Mouse (Mus musculus) kidney, adult 8-10 months (tissue): ENCODE measurements around the gene Lrrd1.
"Not testable (repeated sequence)": the region's sequence is repeated elsewhere in the genome, so short reads cannot be mapped to it uniquely, and the experiment has no call there.

Experiments used
- DNase-seq, 2 experiments: peaks; one replicate each; pipeline ENCODE4 v3.0.0; 2022

The Lrrd1 gene

GRCm38 (mm10) chr5:3845026-3845425 lies at the start of gene Lrrd1:
Gene Lrrd1 (plus strand): TSS chr5:3845173.
- no peak for DNase-seq

DNA sequence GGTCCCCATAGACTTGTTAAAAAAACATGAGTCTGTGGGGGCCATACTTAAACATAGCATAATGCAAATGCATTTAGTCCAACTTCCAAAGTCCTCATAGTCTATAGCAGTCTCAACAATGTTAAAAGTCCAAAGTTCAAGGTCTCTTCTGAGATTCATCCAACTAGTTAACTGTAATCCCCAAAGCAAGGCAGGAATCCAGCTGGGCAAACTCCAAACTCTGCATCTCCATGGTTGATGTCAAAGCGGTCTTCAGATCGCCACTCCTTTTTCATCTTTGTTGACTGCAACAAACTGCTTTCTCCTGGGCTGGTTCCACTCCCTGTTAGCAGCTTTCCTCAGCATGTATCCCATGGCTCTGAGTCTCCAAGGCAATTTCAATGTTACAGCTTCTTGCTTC lies 47.9 kb upstream of the Lrrd1 start:
- peak; percentile 48 to 68 for DNase-seq

GRCm38 (mm10) chr5:3798656-3799055 lies 46.3 kb upstream of the Lrrd1 start:
- DNase-seq, result peak; percentile 21 to 37

DNA sequence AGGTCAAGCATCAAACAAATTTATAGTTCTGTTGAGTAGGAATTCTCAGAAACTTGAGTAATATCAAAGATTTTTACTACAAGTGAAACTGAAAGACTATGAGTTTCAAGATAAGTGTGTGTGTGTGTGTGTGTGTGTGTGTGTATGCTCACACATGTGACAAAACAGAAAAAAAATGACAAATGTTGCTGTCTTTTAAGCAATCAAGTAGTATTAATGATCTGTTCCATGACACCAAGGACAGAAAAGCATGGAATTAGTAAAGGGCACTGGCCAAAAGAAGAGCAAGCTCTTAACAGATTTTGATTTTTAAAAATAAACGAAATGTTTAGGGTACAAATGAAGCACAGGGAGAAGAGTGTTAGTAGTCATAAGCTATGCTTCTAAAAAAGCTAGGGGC lies 44.9 kb upstream of the Lrrd1 start:
- no peak for DNase-seq

GRCm38 (mm10) chr5:3800881-3801280 lies 44.1 kb upstream of the Lrrd1 start:
- no peak for DNase-seq

GRCm38 (mm10) chr5:3801672-3802432 lies 43.1 kb upstream of the Lrrd1 start:
- peak in 1 of 2 experiments; percentile 24 for DNase-seq

GRCm38 (mm10) chr5:3802433-3803291 lies 42.3 kb upstream of the Lrrd1 start, which contains the start of the genes Ankib1 and Krit1:
Gene Ankib1 (minus strand): TSS chr5:3802925.
Gene Krit1 (plus strand): TSS chr5:3803184.
- DNase-seq, result peak; percentile 82 to 89

DNA sequence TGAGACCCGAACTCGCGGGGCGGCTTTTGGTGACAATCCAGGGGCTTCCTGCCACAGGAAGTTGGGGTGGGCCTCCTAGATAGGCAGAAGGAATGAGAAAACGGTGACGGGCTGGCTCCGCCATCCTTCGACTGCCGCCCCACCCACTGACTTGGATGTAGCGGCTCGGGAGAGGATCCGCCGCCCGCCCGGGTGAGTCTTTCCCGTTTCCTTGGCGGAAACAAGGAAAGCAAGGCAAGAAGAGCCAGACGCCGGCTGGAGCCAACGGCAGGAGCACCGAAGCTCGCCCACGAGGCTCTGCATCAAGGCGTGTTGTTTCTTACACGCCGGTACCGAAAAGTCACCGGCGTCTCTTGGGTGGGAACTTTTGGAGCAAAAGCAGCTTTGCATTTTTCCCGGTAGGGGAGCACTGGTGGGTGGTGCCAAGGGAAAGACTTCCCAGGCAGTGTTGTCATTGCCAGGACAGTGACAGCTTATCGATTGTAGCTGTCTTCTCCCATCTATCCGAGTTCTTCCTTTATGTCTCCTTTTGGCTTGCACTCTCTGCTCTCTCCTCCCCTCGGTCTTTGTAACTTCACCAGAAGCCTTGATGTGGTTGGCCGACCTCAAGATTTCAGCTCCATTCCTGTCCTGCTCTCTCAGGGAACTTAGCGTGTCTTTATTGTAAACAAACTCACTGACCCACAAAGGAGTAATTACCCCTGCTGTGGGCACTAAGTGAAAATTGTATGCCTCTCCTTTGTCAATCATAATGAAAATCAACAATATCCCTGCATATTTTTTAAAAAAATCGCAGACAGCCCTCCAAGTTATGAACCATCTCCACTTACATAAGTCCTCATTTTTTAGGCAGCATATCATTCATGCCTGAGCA lies 41.4 kb upstream of the Lrrd1 start:
- DNase-seq, result peak in 1 of 2 experiments; percentile 24

- no peak for DNase-seq
These were observed 36.5 kb upstream of the Lrrd1 start for GRCm38 (mm10) chr5:3808472-3808871.

DNA sequence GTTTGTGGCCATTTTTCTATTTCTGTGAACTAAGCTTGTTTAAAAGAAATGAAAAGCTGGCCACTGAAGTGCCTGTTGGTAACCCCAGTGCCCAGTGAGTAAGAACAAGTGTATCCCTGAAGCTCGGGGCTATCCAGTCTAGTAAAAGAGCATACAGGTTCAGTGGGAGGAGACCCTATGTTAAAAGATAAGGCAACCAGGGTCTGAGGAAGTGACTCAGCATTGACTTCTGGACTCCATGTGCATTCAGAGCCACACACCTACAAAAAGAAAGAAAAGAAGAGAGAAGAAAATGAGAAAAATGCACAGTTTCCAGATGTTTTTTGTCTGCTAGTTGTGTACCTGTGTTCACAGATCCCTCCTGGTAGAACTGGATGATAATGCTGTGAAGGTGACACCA lies 10.9 kb upstream of the Lrrd1 start:
- DNase-seq, result no peak

DNA sequence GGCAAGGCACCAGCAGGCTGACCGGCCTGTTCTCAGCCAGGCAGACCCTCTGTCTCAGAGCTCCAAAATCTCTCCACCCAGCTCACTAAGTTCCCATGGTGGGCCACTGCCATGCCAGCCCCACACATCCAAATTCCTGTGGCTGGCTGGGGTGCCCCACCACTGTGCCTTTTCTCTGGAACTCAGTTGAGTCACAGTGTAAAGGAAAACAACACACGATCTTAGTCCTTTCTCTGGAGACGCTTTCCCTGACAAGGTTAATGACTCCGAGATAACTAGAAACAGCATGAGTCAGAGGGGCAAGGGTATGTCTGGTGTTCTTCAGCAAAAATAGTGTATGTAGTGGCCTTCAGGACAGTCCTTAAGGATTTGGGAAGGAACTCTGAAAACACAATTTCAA lies 25.2 kb downstream of the Lrrd1 start:
- no peak for DNase-seq

DNA sequence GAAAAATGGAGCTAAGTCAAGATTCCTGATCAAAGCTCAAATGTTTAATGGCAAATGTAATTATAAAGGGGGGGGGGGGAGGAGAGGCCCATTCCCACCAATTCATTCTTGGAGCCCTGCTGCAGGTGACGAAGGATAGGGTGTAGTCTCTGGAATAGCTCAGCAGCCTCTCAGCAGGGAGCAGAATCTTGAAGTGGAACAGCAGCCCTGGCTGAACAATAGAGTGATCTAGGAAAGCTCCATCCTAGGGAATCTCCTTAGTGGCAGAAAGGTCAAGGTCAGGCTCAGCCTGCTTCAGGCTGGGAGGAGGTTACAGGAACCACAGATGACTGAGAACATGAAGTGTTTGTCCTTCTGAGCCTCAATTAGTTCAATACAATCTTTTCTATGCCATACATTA lies 27.4 kb downstream of the Lrrd1 start:
- DNase-seq, result no peak

DNA sequence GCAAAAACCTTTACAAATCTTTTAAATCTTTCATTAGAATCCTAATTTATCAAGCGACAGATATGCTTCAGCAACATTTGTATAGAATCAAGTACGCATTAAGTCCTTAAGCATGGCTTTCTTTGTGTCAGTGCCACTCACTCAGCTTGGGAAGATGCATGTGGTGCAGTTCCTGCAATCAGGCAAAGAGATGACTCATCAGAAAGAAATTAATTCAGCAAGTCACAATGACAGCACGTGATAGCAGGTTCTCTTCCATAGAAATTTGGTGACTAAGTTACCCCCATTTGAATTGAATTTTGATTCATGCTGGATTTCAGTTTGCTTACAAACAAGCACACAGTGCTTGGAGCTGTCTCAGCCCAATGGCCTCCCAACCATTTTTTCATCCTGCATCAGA lies 28.5 kb downstream of the Lrrd1 start:
- DNase-seq, result no peak

DNA sequence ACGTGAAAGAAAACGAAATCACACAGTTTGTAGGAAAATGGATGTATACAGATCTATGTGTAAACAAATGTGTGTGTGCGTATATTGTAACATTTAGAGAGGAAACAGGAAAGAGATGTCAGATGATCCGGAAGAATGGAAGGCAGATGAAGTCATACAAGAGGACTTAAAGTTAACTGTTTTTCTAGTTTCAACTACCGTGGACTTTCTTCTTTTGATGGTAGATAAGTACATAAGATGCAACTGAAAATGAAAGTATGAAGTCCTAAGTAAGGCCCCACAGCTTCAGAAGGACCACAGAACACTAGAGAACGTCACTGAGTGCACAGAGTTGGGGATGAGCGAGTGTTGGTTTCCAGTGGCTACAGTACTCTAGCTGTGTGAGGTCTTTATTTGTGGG lies 41.9 kb downstream of the Lrrd1 start:
- DNase-seq, result not testable (repeated sequence)

GRCm38 (mm10) chr5:3889201-3889600 lies 44.2 kb downstream of the Lrrd1 start:
- DNase-seq, result no peak

DNA sequence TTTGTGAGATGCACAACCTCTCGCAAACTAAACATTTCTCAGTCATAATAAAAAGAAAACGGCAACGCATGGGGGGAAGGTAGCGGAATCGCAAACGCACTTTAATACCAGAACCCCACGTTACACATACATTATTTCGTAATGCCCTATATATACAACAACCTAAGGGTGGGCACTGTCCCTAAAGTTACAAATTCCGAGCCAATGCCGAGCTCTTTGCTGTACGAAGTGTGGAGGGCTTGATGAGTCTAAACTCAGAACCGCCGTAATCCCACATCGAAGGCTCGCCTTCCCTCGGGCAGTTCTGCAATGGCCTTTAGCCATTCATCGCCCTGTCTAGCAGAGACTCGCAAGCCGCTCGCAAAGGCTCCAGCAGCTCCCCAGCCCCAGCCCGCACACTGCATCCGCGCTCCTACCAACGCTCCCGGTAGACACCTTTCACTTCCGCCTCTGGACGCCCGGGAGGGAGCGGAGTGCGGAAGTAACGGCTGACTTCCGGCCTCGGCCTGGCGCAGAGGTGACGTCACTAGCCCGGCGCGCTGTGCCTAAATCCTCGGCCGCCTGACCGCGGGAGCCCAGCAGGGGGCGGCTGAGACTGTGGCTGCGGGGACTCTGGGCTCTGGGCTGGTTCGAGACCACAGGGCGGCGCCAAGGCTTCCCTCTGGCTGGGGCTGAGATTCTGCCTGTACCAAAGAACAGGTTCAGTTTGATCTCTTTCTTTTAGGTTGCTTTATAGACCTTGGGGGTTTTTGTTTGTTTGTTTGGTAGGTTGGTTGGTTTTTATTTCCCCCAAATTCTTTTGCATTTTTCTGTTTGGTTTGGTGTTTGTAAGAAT lies 48.7 kb downstream of the Lrrd1 start, which contains the start of gene Mterf1a:
Gene Mterf1a (minus strand): TSS at position 475 of the 835 bp plus-strand sequence.
- peak; percentile 32 to 47 for DNase-seq

- not testable (repeated sequence) for DNase-seq
These were observed 49.3 kb downstream of the Lrrd1 start for GRCm38 (mm10) chr5:3894294-3894619.

- DNase-seq, result no peak
These were observed 60.5 kb downstream of the Lrrd1 start for GRCm38 (mm10) chr5:3905471-3905870.
